Mouse (Mus musculus) lung, postnatal 25 days (tissue): ENCODE measurements around the gene Tfr2.
"Not testable (repeated sequence)": the region's sequence is repeated elsewhere in the genome, so short reads cannot be mapped to it uniquely, and the experiment has no call there.

Experiments
- DNase-seq: peaks from one replicate; pipeline ENCODE4 v3.0.0; 2022; ENCODE audit warnings: low spot score

Gene Tfr2

GRCm38 (mm10) chr5:137583670-137584169 is 14.1 kb downstream of the Tfr2 start:
- no peak for DNase-seq

- peak; percentile 84 for DNase-seq
Measured at GRCm38 (mm10) chr5:137584976-137585375, 15.3 kb downstream of the Tfr2 start.

- no peak for DNase-seq
Measured at GRCm38 (mm10) chr5:137590507-137590906, 20.9 kb downstream of the Tfr2 start.

- no peak for DNase-seq
Measured at GRCm38 (mm10) chr5:137595921-137596320, 26.3 kb downstream of the Tfr2 start.

- DNase-seq, result peak; percentile 36
Measured at GRCm38 (mm10) chr5:137596601-137597261, 27.1 kb downstream of the Tfr2 start.

GRCm38 (mm10) chr5:137597625-137598024 is 28.0 kb downstream of the Tfr2 start:
- DNase-seq, result no peak

GRCm38 (mm10) chr5:137598100-137598826 is 28.6 kb downstream of the Tfr2 start:
- no peak for DNase-seq

- DNase-seq, result no peak
Measured at GRCm38 (mm10) chr5:137599600-137599999, 30.0 kb downstream of the Tfr2 start.

- DNase-seq, result no peak
Measured at GRCm38 (mm10) chr5:137600281-137600618, 30.6 kb downstream of the Tfr2 start.

- peak; percentile 98 for DNase-seq
Measured at GRCm38 (mm10) chr5:137600619-137601364, 31.2 kb downstream of the Tfr2 start, which contains the start of gene Mospd3. Gene Mospd3, minus strand, starts transcription at chr5:137601058.

- DNase-seq, result no peak
Measured at GRCm38 (mm10) chr5:137601365-137601729, 31.7 kb downstream of the Tfr2 start.

- DNase-seq, result no peak
Measured at GRCm38 (mm10) chr5:137607860-137608653, 38.4 kb downstream of the Tfr2 start.

- DNase-seq, result no peak
Measured at GRCm38 (mm10) chr5:137608654-137609190, 39.1 kb downstream of the Tfr2 start.

- no peak for DNase-seq
Measured at GRCm38 (mm10) chr5:137609292-137609691, 39.7 kb downstream of the Tfr2 start.

- no peak for DNase-seq
Measured at GRCm38 (mm10) chr5:137610056-137610455, 40.4 kb downstream of the Tfr2 start.

GRCm38 (mm10) chr5:137610548-137611244 is 41.1 kb downstream of the Tfr2 start:
- DNase-seq, result peak; percentile 78

GRCm38 (mm10) chr5:137611245-137611602 is 41.6 kb downstream of the Tfr2 start:
- peak; percentile 53 for DNase-seq

- DNase-seq, result peak; percentile 33
Measured at GRCm38 (mm10) chr5:137613076-137613475, 43.4 kb downstream of the Tfr2 start.

- peak; percentile 52 for DNase-seq
Measured at GRCm38 (mm10) chr5:137613550-137613949, 43.9 kb downstream of the Tfr2 start, which contains the start of gene Pcolce. Gene Pcolce, minus strand, starts transcription at chr5:137613784.

GRCm38 (mm10) chr5:137614921-137615320 is 45.3 kb downstream of the Tfr2 start:
- DNase-seq, result not testable (repeated sequence)

GRCm38 (mm10) chr5:137615347-137615746 is 45.7 kb downstream of the Tfr2 start:
- DNase-seq, result no peak
